In the genomic region with DNA sequence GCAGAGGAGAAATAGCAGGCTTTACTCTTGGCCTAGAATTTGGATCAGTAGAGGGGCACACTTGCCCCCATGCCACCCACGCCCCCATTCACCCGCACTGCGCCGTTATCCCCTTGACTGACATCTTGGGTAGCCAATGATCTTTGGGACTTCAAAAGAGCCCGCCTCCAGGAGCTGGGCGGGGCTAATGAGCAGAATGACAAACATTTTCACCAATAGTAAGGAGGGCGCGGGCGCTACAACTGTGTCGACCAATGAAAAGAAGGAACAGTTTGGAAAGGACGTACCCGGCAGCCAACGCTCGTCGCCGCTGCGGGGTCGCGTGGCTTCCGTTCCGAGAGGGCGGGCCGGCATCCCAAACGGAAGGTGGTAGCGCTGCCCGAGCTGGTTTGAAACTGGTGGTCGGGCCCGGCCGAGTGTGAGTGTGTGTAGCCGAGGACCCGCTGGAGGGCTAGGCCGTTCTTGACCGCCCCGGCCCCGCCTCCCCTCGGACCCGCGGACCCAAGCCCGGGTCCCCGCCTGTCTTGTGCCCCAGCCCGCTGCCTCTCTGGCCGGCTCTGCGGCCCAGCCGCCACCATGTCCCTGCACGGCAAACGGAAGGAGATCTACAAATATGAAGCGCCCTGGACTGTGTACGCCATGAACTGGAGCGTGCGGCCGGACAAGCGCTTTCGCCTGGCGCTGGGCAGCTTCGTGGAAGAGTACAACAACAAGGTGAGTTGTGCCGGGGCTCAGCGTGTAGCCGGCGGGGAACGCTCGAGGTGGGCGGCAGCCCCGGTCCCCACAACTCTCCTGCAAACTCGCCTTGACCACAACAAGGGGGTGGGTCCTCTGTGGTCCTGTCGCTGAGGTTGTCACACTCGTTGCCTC, we compare ENCODE assay signal across 8 mouse cellular contexts. TPM values are rescaled to one million over a fixed set of nuclear protein-coding genes. Genes with fewer than 3 reads are reported as not detected.
DNase-seq lines count a peak whose midpoint lies in the region; ATAC-seq lines count a peak whose summit lies in the region.

Gene Dcaf7, plus strand, starts transcription at position 325 of the 870 bp plus-strand sequence.

- peaks cover 22% of the 10 kb centered on the region; the same call in 1 of the 2 replicates for H3K4me1 ChIP-seq in brown adipose tissue, adult 24 weeks (ENCODE audit: control insufficient read depth, insufficient read depth, insufficient read length, low read length)
- H3K4me1 ChIP-seq in heart, embryonic 13.5 days: peaks cover 33% of the 10 kb centered on the region
- H3K4me1 ChIP-seq in liver, embryonic 12.5 days: peaks cover 55% of the 10 kb centered on the region
- peaks cover 7% of the 10 kb centered on the region; the same call in 1 of the 2 replicates for H3K4me1 ChIP-seq in stomach, embryonic 15.5 days

- peak; percentile 97 for DNase-seq in CD4-positive, CD25-positive, alpha-beta regulatory T cell, adult 2 months (ENCODE audit: low read depth, low spot score)
- peak; percentile 80 for DNase-seq in fat pad, adult 2 months (ENCODE audit: extremely low read depth, low read depth, low spot score)
- peak; percentile 97 for DNase-seq in kidney, postnatal 10 days
- DNase-seq in natural killer cell, adult 2 months (ENCODE audit: low spot score in 2 of 2): peak; percentile 98

- H3K27ac ChIP-seq in brown adipose tissue, adult 24 weeks (replicated peaks; ENCODE audit: low read depth, low read length): peak within 1 kb of the TSS; percentile 11; the same call in 1 of the 2 replicates
- H3K27ac ChIP-seq in heart, embryonic 13.5 days (replicated peaks): peak within 1 kb of the TSS; percentile 89
- H3K27ac ChIP-seq in liver, embryonic 12.5 days: peak within 1 kb of the TSS; percentile 90
- peak within 1 kb of the TSS; percentile 90 for H3K27ac ChIP-seq in stomach, embryonic 15.5 days

- no peaks in the 10 kb centered on the region for H3K27me3 ChIP-seq in heart, embryonic 13.5 days (replicated peaks)
- H3K27me3 ChIP-seq in liver, embryonic 12.5 days (replicated peaks): no peaks in the 10 kb centered on the region
- no peaks in the 10 kb centered on the region for H3K27me3 ChIP-seq in stomach, embryonic 15.5 days (replicated peaks)

- H3K9ac ChIP-seq in heart, embryonic 13.5 days: peak within 1 kb of the TSS; percentile 93
- peak within 1 kb of the TSS; percentile 92 for H3K9ac ChIP-seq in liver, embryonic 12.5 days
- peak within 1 kb of the TSS; percentile 94 for H3K9ac ChIP-seq in stomach, embryonic 15.5 days

- H3K4me2 ChIP-seq in heart, embryonic 13.5 days: peak within 1 kb of the TSS; percentile 96
- H3K4me2 ChIP-seq in liver, embryonic 12.5 days: peak within 1 kb of the TSS; percentile 91
- peak within 1 kb of the TSS; percentile 88 for H3K4me2 ChIP-seq in stomach, embryonic 15.5 days

- H3K9me3 ChIP-seq in heart, embryonic 13.5 days: no peaks in the 10 kb centered on the region
- H3K9me3 ChIP-seq in liver, embryonic 12.5 days (replicated peaks): no peaks in the 10 kb centered on the region
- H3K9me3 ChIP-seq in stomach, embryonic 15.5 days: no peaks in the 10 kb centered on the region

- peaks cover 6% of the 10 kb centered on the region; the same call in 1 of the 2 replicates for H3K36me3 ChIP-seq in heart, embryonic 13.5 days
- H3K36me3 ChIP-seq in liver, embryonic 12.5 days: no peaks in the 10 kb centered on the region; the same call in 1 of the 2 replicates
- no peaks in the 10 kb centered on the region for H3K36me3 ChIP-seq in stomach, embryonic 15.5 days

- peak; percentile 98 for ATAC-seq in heart, embryonic 13.5 days (ENCODE audit: extremely low read depth, insufficient number of reproducible peaks, low FRiP score, low TSS enrichment)
- ATAC-seq in liver, embryonic 12.5 days: peak; percentile 98
- peak; percentile 99 for ATAC-seq in stomach, embryonic 15.5 days (ENCODE audit: insufficient read depth, low FRiP score, low read depth)

- WGBS in heart, embryonic 13.5 days: under 1% methylated on average over 66 of the region's 66 CpGs
- under 1% methylated on average over 66 of the region's 66 CpGs for WGBS in liver, embryonic 12.5 days (ENCODE audit: insufficient replicate concordance)
- WGBS in stomach, embryonic 15.5 days: under 1% methylated on average over 66 of the region's 66 CpGs

- peak within 1 kb of the TSS; percentile 93 for H3K4me3 ChIP-seq in brown adipose tissue, adult 24 weeks (ENCODE audit: insufficient read depth, low read depth, low read length)
- H3K4me3 ChIP-seq in heart, embryonic 13.5 days: peak within 1 kb of the TSS; percentile 90
- peak within 1 kb of the TSS; percentile 99 for H3K4me3 ChIP-seq in liver, embryonic 12.5 days
- H3K4me3 ChIP-seq in stomach, embryonic 15.5 days (replicated peaks): peak within 1 kb of the TSS; percentile 92

RNA-seq across cellular contexts. Expression of gene Dcaf7, which starts in this region (rescaled TPM):
- 8.4 and 10.1 TPM in 2 replicates for polyA plus RNA-seq in brown adipose tissue, adult 24 weeks (2012; ENCODE audit: insufficient read depth, insufficient read length, missing spikeins)
- 43.0 and 43.8 TPM in 2 replicates for polyA plus RNA-seq in heart, embryonic 13.5 days (2015; fragmentation: Nextera tagmentation; extraction: Ambion mirVana)
- polyA plus RNA-seq in liver, embryonic 12.5 days (2016; fragmentation: Nextera tagmentation; extraction: Ambion mirVana): 41.5 and 43.0 TPM in 2 replicates
- polyA plus RNA-seq in stomach, embryonic 15.5 days (2015; fragmentation: Nextera tagmentation; extraction: Ambion mirVana): 54.6 and 57.6 TPM in 2 replicates

Comparison
In these comparisons a context has a peak if more than half of its experiments do, and no peak if none do; other contexts are left out.
1. Peak in every context shown above with its lines: DNase-seq, ATAC-seq, H3K4me3 ChIP-seq and H3K27ac ChIP-seq.
2. H3K27ac ChIP-seq: peak in every context shown above with its lines; median percentile 90 in liver, embryonic 12.5 days; 90 in stomach, embryonic 15.5 days; 89 in heart, embryonic 13.5 days; 11 in brown adipose tissue, adult 24 weeks.